Mouse (Mus musculus): Measurements from ENCODE around the gene Hormad2.

The Hormad2 gene

GRCm38 (mm10) chr11:4440978-4441377 is at the start of gene Hormad2:
Hormad2 (minus strand) TSS chr11:4441105.
- DNase-seq (ENCODE audit: low spot score): peak; percentile 10

- no peak for DNase-seq (ENCODE audit: low spot score)
Observed at GRCm38 (mm10) chr11:4489207-4489606, 48.3 kb upstream of the Hormad2 start.

- DNase-seq (ENCODE audit: low spot score): no peak
Observed at GRCm38 (mm10) chr11:4488798-4489197, 47.9 kb upstream of the Hormad2 start.

- DNase-seq (ENCODE audit: low spot score): no peak
Observed at GRCm38 (mm10) chr11:4488367-4488766, 47.5 kb upstream of the Hormad2 start.

GRCm38 (mm10) chr11:4487401-4487965 is 46.6 kb upstream of the Hormad2 start:
- DNase-seq (ENCODE audit: low spot score): peak; percentile 36

GRCm38 (mm10) chr11:4484541-4484940 is 43.6 kb upstream of the Hormad2 start:
- no peak for DNase-seq (ENCODE audit: low spot score)

- DNase-seq (ENCODE audit: low spot score): no peak
Observed at GRCm38 (mm10) chr11:4482641-4483040, 41.7 kb upstream of the Hormad2 start.

GRCm38 (mm10) chr11:4476184-4476697 is 35.3 kb upstream of the Hormad2 start:
- no peak for DNase-seq (ENCODE audit: low spot score)

- DNase-seq (ENCODE audit: low spot score): no peak
Observed at GRCm38 (mm10) chr11:4472464-4473179, 31.7 kb upstream of the Hormad2 start.

GRCm38 (mm10) chr11:4471734-4472133 is 30.8 kb upstream of the Hormad2 start:
- DNase-seq (ENCODE audit: low spot score): no peak

GRCm38 (mm10) chr11:4471251-4471650 is 30.3 kb upstream of the Hormad2 start:
- DNase-seq (ENCODE audit: low spot score): no peak

GRCm38 (mm10) chr11:4469091-4469490 is 28.2 kb upstream of the Hormad2 start:
- DNase-seq (ENCODE audit: low spot score): no peak

GRCm38 (mm10) chr11:4467436-4467835 is 26.5 kb upstream of the Hormad2 start:
- no peak for DNase-seq (ENCODE audit: low spot score)

GRCm38 (mm10) chr11:4466191-4466590 is 25.3 kb upstream of the Hormad2 start:
- no peak for DNase-seq (ENCODE audit: low spot score)

GRCm38 (mm10) chr11:4464616-4465015 is 23.7 kb upstream of the Hormad2 start:
- DNase-seq (ENCODE audit: low spot score): no peak

- DNase-seq (ENCODE audit: low spot score): no peak
Observed at GRCm38 (mm10) chr11:4464186-4464585, 23.3 kb upstream of the Hormad2 start.

GRCm38 (mm10) chr11:4462868-4463267 is 22.0 kb upstream of the Hormad2 start:
- DNase-seq (ENCODE audit: low spot score): no peak

- DNase-seq (ENCODE audit: low spot score): no peak
Observed at GRCm38 (mm10) chr11:4461154-4461553, 20.2 kb upstream of the Hormad2 start.

GRCm38 (mm10) chr11:4460615-4461014 is 19.7 kb upstream of the Hormad2 start:
- no peak for DNase-seq (ENCODE audit: low spot score)

- DNase-seq (ENCODE audit: low spot score): no peak
Observed at GRCm38 (mm10) chr11:4454895-4455535, 14.1 kb upstream of the Hormad2 start.

GRCm38 (mm10) chr11:4452467-4453184 is 11.7 kb upstream of the Hormad2 start:
- DNase-seq (ENCODE audit: low spot score): peak; percentile 13

GRCm38 (mm10) chr11:4451116-4451515 is 10.2 kb upstream of the Hormad2 start:
- peak; percentile 48 for DNase-seq (ENCODE audit: low spot score)
